Mouse (Mus musculus) forebrain, embryonic 11.5 days (tissue): Measurements from ENCODE around the gene Tmem132a. TPM values are rescaled to one million over a fixed set of nuclear protein-coding genes. Genes with fewer than 3 reads are reported as not detected.

ENCODE experiments used
- polyA plus RNA-seq: library from polyadenylated mRNA; unstranded; fragments of >200 nt; fragmentation: Nextera tagmentation; extraction: Ambion mirVana; gene quantifications from 2 replicates; pipeline ENCODE4 v1.2.1, GENCODE M21; 2014

Gene Tmem132a
- polyA plus RNA-seq, 1 experiment from 2014 or later, result 95.1 TPM

Other genes starting within 250 kb of the Tmem132a start
- gene Vwce, start 235.7 kb downstream of the Tmem132a start, polyA plus RNA-seq, result 0.47 and 0.49 TPM in 2 replicates
- not detected in 2 replicates for gene Pga5, start 191.9 kb downstream of the Tmem132a start, polyA plus RNA-seq
- 32.1 and 33.4 TPM in 2 replicates for gene Vps37c, start 181.2 kb downstream of the Tmem132a start, polyA plus RNA-seq
- gene Cd5, start 130.9 kb downstream of the Tmem132a start, polyA plus RNA-seq, result 0.05 TPM in 1 of 2 replicates, not detected in the other
- 0.28 TPM in 1 of 2 replicates, not detected in the other for gene Cd6, start 39.9 kb downstream of the Tmem132a start, polyA plus RNA-seq
- 0.19 and 0.20 TPM in 2 replicates for gene Slc15a3, start 30.2 kb downstream of the Tmem132a start, polyA plus RNA-seq
- gene Tmem109, start 12.1 kb upstream of the Tmem132a start, polyA plus RNA-seq, result 44.3 and 45.9 TPM in 2 replicates
- 50.9 and 55.5 TPM in 2 replicates for gene Prpf19, start 25.3 kb upstream of the Tmem132a start, polyA plus RNA-seq
- gene Zp1, start 50.7 kb upstream of the Tmem132a start, polyA plus RNA-seq, result not detected in 2 replicates
- gene Ptgdr2, start 67.2 kb upstream of the Tmem132a start, polyA plus RNA-seq, result 0.09 TPM in 1 of 2 replicates, not detected in the other
- 28.1 and 31.2 TPM in 2 replicates for gene Ccdc86, start 79.3 kb upstream of the Tmem132a start, polyA plus RNA-seq
- not detected in 2 replicates for gene Ms4a10, start 104.7 kb upstream of the Tmem132a start, polyA plus RNA-seq
- not detected in 2 replicates for gene Ms4a15, start 123.3 kb upstream of the Tmem132a start, polyA plus RNA-seq
- gene Ms4a18, start 148.1 kb upstream of the Tmem132a start, polyA plus RNA-seq, result not detected in 2 replicates
- not detected in 2 replicates for gene Ms4a8a, start 211.2 kb upstream of the Tmem132a start, polyA plus RNA-seq